Mouse (Mus musculus) right cerebral cortex, postnatal 25 days (tissue): ENCODE results near the gene Tmem219.
A peak's percentile ranks its signal among the peaks of the same experiment; 100 is the strongest.

Experiments used
- DNase-seq: peaks from one replicate; pipeline ENCODE4 v3.0.0; 2022

Gene Tmem219

GRCm38 (mm10) chr7:126861429-126862130, 61.1 kb downstream of the Tmem219 start, which contains the start of gene Hirip3:
Gene Hirip3 (plus strand): TSS chr7:126861972.
- peak; percentile 94 for DNase-seq

- no peak for DNase-seq
These were observed 61.7 kb downstream of the Tmem219 start for GRCm38 (mm10) chr7:126860987-126861386.

- DNase-seq = no peak
These were observed 65.8 kb downstream of the Tmem219 start for GRCm38 (mm10) chr7:126856741-126857420.

- DNase-seq = no peak
These were observed 67.1 kb downstream of the Tmem219 start for GRCm38 (mm10) chr7:126855641-126856040.

GRCm38 (mm10) chr7:126853454-126853853, 69.3 kb downstream of the Tmem219 start:
- DNase-seq = no peak

GRCm38 (mm10) chr7:126851192-126851591, 71.5 kb downstream of the Tmem219 start:
- DNase-seq = no peak

GRCm38 (mm10) chr7:126850161-126850560, 72.6 kb downstream of the Tmem219 start:
- DNase-seq = no peak

GRCm38 (mm10) chr7:126848794-126849193, 73.9 kb downstream of the Tmem219 start:
- DNase-seq = peak; percentile 55

- peak; percentile 47 for DNase-seq
These were observed 75.0 kb downstream of the Tmem219 start for GRCm38 (mm10) chr7:126847421-126848398.

GRCm38 (mm10) chr7:126847116-126847420, 75.6 kb downstream of the Tmem219 start, which contains the start of gene Doc2a:
Gene Doc2a (plus strand): TSS chr7:126847416.
- DNase-seq = no peak

- no peak for DNase-seq
These were observed 77.2 kb downstream of the Tmem219 start for GRCm38 (mm10) chr7:126845516-126845915.

- DNase-seq = no peak
These were observed 79.4 kb downstream of the Tmem219 start for GRCm38 (mm10) chr7:126843276-126843675.
